Mouse (Mus musculus): ENCODE measurements around the gene Vmn2r113.
"Not testable (repeated sequence)": the region's sequence is repeated elsewhere in the genome, so short reads cannot be mapped to it uniquely, and the experiment has no call there.

The Vmn2r113 gene

GRCm38 (mm10) chr17:22942684-22943083 lies at the start of gene Vmn2r113:
Vmn2r113 (plus strand) TSS chr17:22942984.
- not testable (repeated sequence) for DNase-seq

Data from spleen, adult 18-20 months (tissue).